Mouse (Mus musculus) liver, embryonic 14.5 days (tissue): ENCODE results near the gene Magee2. TPM values are rescaled to one million over a fixed set of nuclear protein-coding genes. Genes with fewer than 3 reads are reported as not detected.
A peak's percentile ranks its signal among the peaks of the same experiment; 100 is the strongest.
"Not testable (repeated sequence)": the region's sequence is repeated elsewhere in the genome, so short reads cannot be mapped to it uniquely, and the experiment has no call there.

ENCODE experiments used
- ATAC-seq: fragments of 200-750 bp; cut with Nextera tagmentation; 2 replicates; pipeline ENCODE4 v1.8.0; 2017; ENCODE audit warnings: moderate number of reproducible peaks, mild to moderate bottlenecking, moderate library complexity; ENCODE audit not compliant: insufficient read depth
- DNase-seq, 3 experiments: peaks; one replicate each; pipeline ENCODE4 v3.0.0-alpha.2; 2012 to 2013; ENCODE audit warnings: low read depth in 3 of 3, low spot score in 3 of 3
- H3K27ac ChIP-seq: fragments of 300-500 bp; sonication (generic); 2 replicates; pipeline ENCODE4 v1.5.1; 2014; ENCODE audit warnings: moderate library complexity, mild to moderate bottlenecking, control low read depth, inconsistent platforms
- H3K27me3 ChIP-seq: fragments of 300-500 bp; sonication (generic); 2 replicates; pipeline ENCODE4 v1.6.1; 2014; ENCODE audit warnings: mild to moderate bottlenecking, low read length, moderate library complexity; ENCODE audit not compliant: control insufficient read depth, insufficient read depth
- H3K36me3 ChIP-seq: fragments of 300-500 bp; sonication (generic); replicated peaks from 2 replicates; pipeline ENCODE4 v1.6.1; 2014; ENCODE audit warnings: low read depth; ENCODE audit not compliant: control insufficient read depth, insufficient read depth
- H3K4me1 ChIP-seq, 2 experiments: fragments of 200-500 bp in 1 of 2; fragments of 300-500 bp in 1 of 2; sonication (generic) in 1 of 2; replicated peaks; 2 replicates each; pipeline ENCODE4 v1.6.1; 2012 to 2014; ENCODE audit warnings: antibody characterized with exemption in 1 of 2, inconsistent platforms in 1 of 2, low read length in 1 of 2; ENCODE audit not compliant: control insufficient read depth in 2 of 2, insufficient read depth in 2 of 2
- H3K4me2 ChIP-seq: fragments of 300-500 bp; sonication (generic); 2 replicates; pipeline ENCODE4 v1.6.1; 2014; ENCODE audit warnings: low read depth, mild to moderate bottlenecking, control low read depth, moderate library complexity
- H3K4me3 ChIP-seq, 2 experiments: fragments of 200-500 bp in 1 of 2; fragments of 300-500 bp in 1 of 2; sonication (generic) in 1 of 2; 2 replicates each; pipeline ENCODE4 v1.5.1; 2012 to 2014; ENCODE audit warnings: low read depth in 2 of 2, low read length in 2 of 2, mild to moderate bottlenecking in 2 of 2, control low read depth in 1 of 2, inconsistent platforms in 1 of 2, moderate library complexity in 1 of 2; ENCODE audit not compliant: insufficient read depth in 1 of 2
- H3K9ac ChIP-seq: fragments of 300-500 bp; sonication (generic); replicated peaks from 2 replicates; pipeline ENCODE4 v1.6.1; 2014; ENCODE audit warnings: mild to moderate bottlenecking, control low read depth, moderate library complexity
- H3K9me3 ChIP-seq: fragments of 300-500 bp; sonication (generic); 2 replicates; pipeline ENCODE4 v1.6.1; 2016; ENCODE audit warnings: low read length, mixed read lengths; ENCODE audit not compliant: control insufficient read depth
- CTCF ChIP-seq: IDR thresholded peaks from 2 replicates; pipeline ENCODE4 v1.5.1; 2016; ENCODE audit warnings: antibody characterized with exemption, low read depth, control low read depth
- EP300 ChIP-seq: IDR thresholded peaks from 2 replicates; pipeline ENCODE4 v1.6.1; 2016; ENCODE audit warnings: antibody characterized with exemption, low read depth
- WGBS: fragments of 180-500 bp; shearing (Covaris S2); extraction: QIAGEN DNeasy Blood & Tissue Kit; methylation state at CpG from one replicate; pipeline ENCODE4 v1.1.7; 2014; ENCODE audit not compliant: insufficient replicate concordance; 5-methylcytosine and 5-hydroxymethylcytosine counted together
- polyA plus RNA-seq, 2 experiments: library from polyadenylated mRNA; depleted of rRNA in 1 of 2; stranded (reverse) in 1 of 2; unstranded in 1 of 2; fragments of >200 nt; fragmentation: Nextera tagmentation in 1 of 2; extraction: Ambion mirVana in 1 of 2; gene quantifications; 2 replicates each; pipeline versions ENCODE4 v1.2.1 to v1.2.3; 2012 to 2014

Magee2 gene
- polyA plus RNA-seq (2012; rRNA removed) (0.08 and 0.11 TPM in 2 replicates), polyA plus RNA-seq (2014; fragmentation: Nextera tagmentation; extraction: Ambion mirVana) (0.13 and 0.16 TPM in 2 replicates)

DNA sequence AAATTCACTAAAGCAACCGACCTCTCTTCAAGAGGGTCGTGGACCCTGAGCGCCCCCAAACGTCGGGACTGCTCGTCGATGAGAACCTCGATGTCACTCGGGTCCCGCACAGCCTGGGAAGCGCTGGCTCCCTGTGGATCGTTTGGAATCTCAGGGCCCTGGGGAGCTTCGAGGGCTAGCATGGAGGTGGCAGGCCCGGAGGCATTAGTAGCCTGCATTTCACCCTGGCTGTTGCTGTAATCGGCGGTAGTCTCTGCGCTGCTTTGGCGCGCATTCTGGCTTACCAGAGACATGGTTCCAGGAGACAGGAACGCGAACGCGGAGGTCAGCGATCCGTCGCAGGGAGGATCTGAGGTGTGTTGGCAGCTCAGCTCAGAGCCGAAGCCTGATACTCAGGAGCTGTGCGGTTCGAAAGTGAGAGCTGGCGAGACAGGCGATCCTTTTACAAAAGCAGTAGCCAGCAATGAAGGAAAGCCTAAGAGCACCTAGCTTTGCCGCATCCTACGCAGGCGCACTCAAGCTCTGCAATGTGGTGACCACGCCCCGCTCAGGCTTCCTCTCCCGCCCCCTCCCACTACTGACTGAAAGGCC is at the start of gene Magee2:
Gene Magee2 (minus strand): TSS at position 517 of the 591 bp plus-strand sequence.
- Histone ChIP-seq H3K9me3 (no peaks in the 10 kb centered on the region), H3K36me3 (no peaks in the 10 kb centered on the region), H3K27ac (no peak within 1 kb of the TSS), H3K4me1 (no peaks in the 10 kb centered on the region), H3K4me2 (peak within 1 kb of the TSS; percentile 54), H3K4me3 (peak within 1 kb of the TSS; percentile 38 to 43), H3K9ac (no peak within 1 kb of the TSS), H3K27me3 (no peaks in the 10 kb centered on the region)
- TF ChIP-seq CTCF (0 out of 2 replicates have a peak, but pooled peaks have one; percentile 14), EP300 (no peak)
- ATAC-seq = no peak
- DNase-seq = no peak
- 14% methylated on average over 37 of the region's 37 CpGs for WGBS

DNA sequence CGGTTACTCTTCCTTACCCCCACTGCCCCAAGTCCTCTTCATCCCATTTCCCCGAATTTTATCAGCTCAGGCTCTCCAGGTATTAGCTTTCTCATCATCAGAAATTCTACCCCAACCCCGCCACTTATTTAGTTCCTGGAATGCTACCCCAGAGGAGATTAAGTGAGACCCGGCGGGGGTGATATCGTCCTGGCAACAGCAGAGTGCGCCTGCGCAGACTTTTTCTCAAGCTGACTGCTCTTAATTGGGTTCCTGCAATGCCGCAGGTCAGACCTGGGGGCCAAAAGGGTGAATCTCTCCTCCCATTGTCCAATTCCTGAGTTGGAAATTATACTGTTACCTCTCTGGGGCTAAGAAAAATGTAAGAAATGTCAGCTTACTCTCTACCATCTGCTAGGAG is 3.5 kb downstream of the Magee2 start:
- Histone ChIP-seq H3K9me3 (no peaks in the 10 kb centered on the region), H3K9ac (no peak overlapping the region), H3K4me3 (no peak overlapping the region), H3K36me3 (no peaks in the 10 kb centered on the region), H3K4me1 (no peaks in the 10 kb centered on the region), H3K4me2 (no peak overlapping the region), H3K27ac (no peak overlapping the region), H3K27me3 (no peaks in the 10 kb centered on the region)
- no peak for TF ChIP-seq CTCF
- no peak for TF ChIP-seq EP300
- ATAC-seq = no peak
- 42% methylated on average over 9 of the region's 9 CpGs for WGBS
- DNase-seq = no peak

DNA sequence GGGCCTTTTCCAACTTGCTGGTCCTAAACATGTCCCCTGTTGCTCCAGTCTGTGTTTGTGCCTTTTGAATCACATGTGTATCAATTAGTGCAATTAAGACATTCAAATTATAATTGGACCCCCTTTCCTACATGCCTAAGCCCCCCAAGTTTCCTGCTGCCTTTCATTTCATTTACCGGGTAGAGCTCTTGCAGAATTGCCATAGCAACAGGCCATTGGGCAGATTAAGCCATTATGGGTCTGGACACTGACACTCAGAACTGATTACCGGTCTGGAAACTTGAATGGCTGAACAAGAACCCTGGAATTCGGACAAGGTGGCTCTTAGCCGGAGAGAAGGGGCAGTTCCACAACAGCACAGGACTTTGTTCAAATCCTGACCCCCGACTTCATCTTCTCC is 39.5 kb downstream of the Magee2 start:
- not testable (repeated sequence) for H3K27ac ChIP-seq, ATAC-seq, H3K4me2 ChIP-seq, H3K36me3 ChIP-seq, DNase-seq, H3K4me3 ChIP-seq, H3K27me3 ChIP-seq, H3K9ac ChIP-seq, H3K9me3 ChIP-seq, H3K4me1 ChIP-seq
- WGBS = 66% methylated on average over 4 of the region's 5 CpGs

- not testable (repeated sequence) for H3K4me1 ChIP-seq, H3K27ac ChIP-seq, H3K4me2 ChIP-seq, ATAC-seq, H3K36me3 ChIP-seq, H3K27me3 ChIP-seq, H3K4me3 ChIP-seq, H3K9me3 ChIP-seq, H3K9ac ChIP-seq, DNase-seq
- 38% methylated on average over 1 of the region's 3 CpGs for WGBS
Observed at GRCm38 (mm10) chrX:104816987-104817386, 40.1 kb downstream of the Magee2 start.

- WGBS = 46% methylated on average over 3 of the region's 4 CpGs
- H3K27me3 ChIP-seq, H3K4me2 ChIP-seq, H3K4me1 ChIP-seq, H3K9ac ChIP-seq, DNase-seq, H3K27ac ChIP-seq, H3K9me3 ChIP-seq, H3K4me3 ChIP-seq, H3K36me3 ChIP-seq, ATAC-seq: not testable (repeated sequence)
Observed at GRCm38 (mm10) chrX:104813704-104814103, 43.4 kb downstream of the Magee2 start.

Other genes starting within 250 kb of the Magee2 start
- 0.54 and 0.97 TPM in 2 replicates for gene Zdhhc15, start 186.2 kb downstream of the Magee2 start, polyA plus RNA-seq (2012; rRNA removed)
- 2.0 and 2.2 TPM in 2 replicates for gene Zdhhc15, start 186.2 kb downstream of the Magee2 start, polyA plus RNA-seq (2014; fragmentation: Nextera tagmentation; extraction: Ambion mirVana)
- 7.3 and 10.4 TPM in 2 replicates for gene Pbdc1, start 222.5 kb upstream of the Magee2 start, polyA plus RNA-seq (2012; rRNA removed)
- 32.5 and 48.1 TPM in 2 replicates for gene Pbdc1, start 222.5 kb upstream of the Magee2 start, polyA plus RNA-seq (2014; fragmentation: Nextera tagmentation; extraction: Ambion mirVana)